Mouse (Mus musculus) embryonic facial prominence, embryonic 10.5 days (tissue): ENCODE results near the gene Ogfod2. TPM values are rescaled to one million over a fixed set of nuclear protein-coding genes. Genes with fewer than 3 reads are reported as not detected.

ENCODE experiments used
- DNase-seq: peaks from one replicate; pipeline ENCODE4 v3.0.0-alpha.2; 2017; ENCODE audit warnings: low spot score
- H3K27ac ChIP-seq: fragments of 300-500 bp; sonication (generic); replicated peaks from 2 replicates; pipeline ENCODE4 v1.5.1; 2016; ENCODE audit warnings: mild to moderate bottlenecking
- H3K27me3 ChIP-seq: fragments of 300-500 bp; sonication (generic); replicated peaks from 2 replicates; pipeline ENCODE4 v1.6.1; 2016; ENCODE audit warnings: low read depth, mild to moderate bottlenecking; ENCODE audit not compliant: poor library complexity, severe bottlenecking
- H3K36me3 ChIP-seq: fragments of 300-500 bp; sonication (generic); replicated peaks from 2 replicates; pipeline ENCODE4 v1.6.1; 2016; ENCODE audit warnings: mild to moderate bottlenecking, moderate library complexity
- H3K4me1 ChIP-seq: fragments of 300-500 bp; sonication (generic); 2 replicates; pipeline ENCODE4 v1.6.1; 2016
- H3K4me3 ChIP-seq: fragments of 300-500 bp; sonication (generic); 2 replicates; pipeline ENCODE4 v1.5.1; 2016; ENCODE audit warnings: mild to moderate bottlenecking, moderate library complexity
- H3K9me3 ChIP-seq: fragments of 300-500 bp; sonication (generic); 2 replicates; pipeline ENCODE4 v1.6.1; 2016; ENCODE audit warnings: mild to moderate bottlenecking
- WGBS: fragments of 180-500 bp; shearing (Covaris S2); methylation state at CpG from one replicate; pipeline ENCODE4 v1.1.7; 2016; 5-methylcytosine and 5-hydroxymethylcytosine counted together
- polyA plus RNA-seq: library from polyadenylated mRNA; unstranded; fragments of >200 nt; fragmentation: Nextera tagmentation; extraction: Ambion mirVana; gene quantifications from 2 replicates; pipeline ENCODE4 v1.2.1, GENCODE M21; 2016

Gene Ogfod2
- polyA plus RNA-seq, 1 experiment from 2014 or later, result 16.3 TPM

DNA sequence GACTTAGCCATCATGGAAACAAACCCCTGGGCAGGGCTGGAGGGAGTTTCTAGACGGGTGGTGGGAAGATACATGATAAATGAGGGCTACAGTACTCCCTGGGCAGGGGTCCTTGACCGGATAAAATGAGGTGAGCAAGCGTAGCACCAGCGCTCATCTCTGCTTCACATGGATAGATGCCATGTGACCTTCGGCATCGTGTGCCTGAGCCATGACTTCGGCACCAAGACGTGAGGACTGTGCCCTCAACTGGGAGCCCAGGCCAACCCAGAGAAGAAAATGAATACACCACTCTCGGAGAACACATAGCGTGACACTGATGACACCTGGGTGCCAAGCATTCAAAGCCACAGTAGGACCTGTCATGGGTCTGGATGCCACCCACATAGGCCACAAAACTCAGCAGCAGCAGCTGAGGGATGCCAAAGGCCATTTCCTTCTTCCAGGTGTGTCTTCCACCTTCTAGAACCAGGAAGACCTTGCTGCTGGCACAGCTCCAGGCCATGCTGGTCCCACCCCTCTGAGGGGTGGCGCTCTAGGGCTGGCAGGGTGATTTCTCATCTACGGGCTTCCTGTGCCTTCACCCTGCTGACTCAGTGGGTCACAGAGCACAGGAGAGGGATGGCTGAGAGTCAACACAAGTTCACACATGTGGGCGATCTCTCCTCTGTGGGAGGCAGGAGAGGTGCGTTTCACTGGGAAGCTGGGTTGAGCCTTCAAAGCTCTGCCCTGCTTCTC is 28.1 kb upstream of the Ogfod2 start:
- Histone ChIP-seq H3K4me3 (no peak overlapping the region), H3K36me3 (no peaks in the 10 kb centered on the region), H3K9me3 (no peaks in the 10 kb centered on the region), H3K4me1 (peaks cover 12% of the 10 kb centered on the region), H3K27ac (no peak overlapping the region), H3K27me3 (no peaks in the 10 kb centered on the region)
- WGBS, result 88% methylated on average over 14 of the region's 14 CpGs
- no peak for DNase-seq

- Histone ChIP-seq H3K4me3 (no peak overlapping the region), H3K9me3 (no peaks in the 10 kb centered on the region), H3K4me1 (0 out of 2 replicates have a peak, but pooled peaks cover 9% of the 10 kb centered on the region), H3K27me3 (no peaks in the 10 kb centered on the region), H3K27ac (no peak overlapping the region), H3K36me3 (no peaks in the 10 kb centered on the region)
- peak; percentile 86 for DNase-seq
- 41% methylated on average over 11 of the region's 11 CpGs for WGBS
These were observed 27.4 kb upstream of the Ogfod2 start for GRCm38 (mm10) chr5:124084588-124085173.

DNA sequence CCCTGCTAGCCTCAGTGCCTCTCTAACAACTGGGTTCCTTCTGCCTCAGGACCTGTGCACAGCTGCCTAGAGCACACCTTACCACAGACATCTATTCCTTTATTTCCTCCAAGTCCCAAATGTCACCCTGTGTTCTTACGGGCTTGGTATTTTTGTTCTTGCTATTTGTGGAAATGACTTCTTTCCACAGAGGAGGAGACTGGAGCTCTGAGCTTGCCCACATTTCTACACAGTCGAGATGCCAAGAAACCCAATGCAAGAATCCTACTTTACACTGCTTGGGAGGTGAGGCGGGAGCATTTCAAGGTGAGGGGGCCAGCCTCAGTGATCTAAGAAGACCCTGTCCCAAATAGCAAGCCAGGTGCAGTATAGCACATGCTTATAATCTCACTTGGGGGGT is 26.6 kb upstream of the Ogfod2 start:
- 75% methylated on average over 3 of the region's 3 CpGs for WGBS
- H3K27ac ChIP-seq, result no peak overlapping the region
- no peaks in the 10 kb centered on the region for H3K9me3 ChIP-seq
- no peak for DNase-seq
- no peak overlapping the region for H3K4me3 ChIP-seq
- 0 out of 2 replicates have a peak, but pooled peaks cover 4% of the 10 kb centered on the region for H3K4me1 ChIP-seq
- H3K27me3 ChIP-seq, result no peaks in the 10 kb centered on the region
- no peaks in the 10 kb centered on the region for H3K36me3 ChIP-seq

DNA sequence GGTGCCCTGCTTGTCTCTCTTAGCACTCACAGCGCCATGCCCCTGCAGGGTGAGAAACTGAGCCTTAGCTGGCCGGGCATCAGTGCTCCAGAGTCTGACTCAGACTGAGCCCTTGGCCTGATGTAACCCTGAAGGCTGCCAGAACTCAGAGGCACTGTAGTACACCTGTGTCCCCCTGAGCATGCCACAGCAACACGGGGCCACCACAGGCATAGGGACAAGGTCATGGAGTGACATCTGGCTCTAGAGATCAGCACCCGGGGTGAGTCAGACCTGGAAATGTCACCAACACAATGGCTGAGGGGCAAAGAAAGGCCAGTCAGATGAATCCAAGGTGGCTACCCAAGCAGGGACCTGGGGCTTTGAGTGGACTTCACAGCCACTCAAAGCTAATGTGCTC is 25.2 kb upstream of the Ogfod2 start:
- 82% methylated on average over 4 of the region's 4 CpGs for WGBS
- DNase-seq, result no peak
- H3K9me3 ChIP-seq, result no peaks in the 10 kb centered on the region
- H3K27ac ChIP-seq, result no peak overlapping the region
- H3K4me1 ChIP-seq, result 0 out of 2 replicates have a peak, but pooled peaks cover 4% of the 10 kb centered on the region
- no peaks in the 10 kb centered on the region for H3K27me3 ChIP-seq
- no peak overlapping the region for H3K4me3 ChIP-seq
- H3K36me3 ChIP-seq, result no peaks in the 10 kb centered on the region

DNA sequence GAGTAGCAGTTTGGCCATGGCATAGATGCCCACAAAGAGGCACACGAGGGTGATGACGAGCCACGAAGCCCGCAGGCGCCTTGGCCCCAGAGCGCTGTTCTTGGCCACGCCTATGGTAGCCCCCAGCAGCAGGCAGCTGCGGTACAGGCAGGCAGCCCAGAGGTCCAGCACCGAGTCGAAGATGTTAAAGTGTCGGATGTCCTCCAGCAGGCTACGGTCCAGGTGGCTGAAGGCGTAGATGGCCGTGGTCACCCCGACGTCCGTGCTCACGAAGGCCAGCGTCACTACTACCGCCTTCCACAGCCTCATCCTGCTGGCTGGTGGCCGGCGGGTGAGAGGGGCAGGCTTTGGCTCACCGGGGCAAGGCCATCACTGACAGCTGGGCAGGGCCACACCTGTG is 22.2 kb upstream of the Ogfod2 start:
- Histone ChIP-seq H3K27me3 (peaks cover 18% of the 10 kb centered on the region), H3K27ac (no peak overlapping the region), H3K4me1 (peaks cover 4% of the 10 kb centered on the region), H3K36me3 (no peaks in the 10 kb centered on the region), H3K9me3 (no peaks in the 10 kb centered on the region), H3K4me3 (no peak overlapping the region)
- no peak for DNase-seq
- 90% methylated on average over 23 of the region's 23 CpGs for WGBS

DNA sequence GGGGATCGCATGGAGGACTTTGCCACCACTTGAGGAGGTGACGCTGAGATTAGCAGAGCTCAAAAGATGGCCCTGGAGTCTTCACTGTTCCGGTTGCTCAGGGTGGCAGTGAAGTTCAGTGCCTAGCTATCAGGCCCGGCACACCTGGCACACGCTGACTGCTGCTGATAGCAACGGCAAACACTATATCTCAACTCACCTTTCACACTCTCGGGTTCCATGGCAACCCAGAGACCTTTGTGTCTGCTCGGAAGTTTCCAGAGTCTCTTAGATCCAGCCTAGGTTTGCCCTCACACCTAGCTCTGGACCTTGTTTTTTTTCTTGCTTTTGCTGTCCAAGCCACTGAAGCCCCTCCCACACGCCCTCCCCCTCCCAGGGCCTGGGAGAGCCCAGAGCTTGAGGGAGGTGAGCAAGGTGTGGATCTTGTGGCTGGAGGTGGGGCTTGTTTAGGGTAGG is 20.1 kb upstream of the Ogfod2 start:
- H3K4me3 ChIP-seq, result no peak overlapping the region
- H3K4me1 ChIP-seq, result peaks cover 16% of the 10 kb centered on the region
- 67% methylated on average over 9 of the region's 9 CpGs for WGBS
- no peaks in the 10 kb centered on the region for H3K36me3 ChIP-seq
- H3K9me3 ChIP-seq, result no peaks in the 10 kb centered on the region
- DNase-seq, result no peak
- peaks cover 30% of the 10 kb centered on the region for H3K27me3 ChIP-seq
- no peak overlapping the region for H3K27ac ChIP-seq

DNA sequence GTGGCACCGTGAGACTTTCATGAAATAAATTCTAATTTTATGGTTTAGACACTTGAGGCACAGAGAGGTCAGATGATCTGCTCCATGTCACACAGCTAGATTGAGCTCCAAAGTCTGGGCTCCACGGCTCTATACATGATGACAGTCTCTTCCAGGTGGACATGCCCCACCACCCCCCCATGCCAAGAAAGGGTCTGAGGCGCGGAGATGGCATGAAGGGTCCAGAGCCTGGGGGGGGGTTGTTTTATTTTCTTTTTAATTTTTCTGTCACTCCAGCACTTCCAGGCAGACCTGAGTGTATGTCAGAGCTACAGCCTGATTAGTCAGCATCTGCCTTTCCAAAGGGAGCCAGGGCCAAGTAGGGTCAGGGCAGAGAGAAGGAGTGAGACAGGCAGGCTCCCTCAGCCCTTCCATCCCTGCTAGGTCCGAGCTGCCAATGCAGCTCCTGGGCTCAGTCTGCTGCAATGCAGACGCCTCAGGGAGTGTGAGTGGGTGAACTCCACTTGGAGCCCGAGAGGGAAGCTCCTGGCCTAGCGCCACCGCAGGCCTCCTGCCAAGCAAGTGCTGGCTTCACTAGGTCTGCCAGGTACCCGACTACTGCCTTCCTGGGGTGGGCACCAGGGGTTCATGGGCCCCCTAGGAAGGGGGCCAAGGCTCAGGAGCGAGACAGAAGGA is 18.8 kb upstream of the Ogfod2 start:
- Histone ChIP-seq H3K9me3 (no peaks in the 10 kb centered on the region), H3K4me3 (no peak overlapping the region), H3K4me1 (peaks cover 16% of the 10 kb centered on the region), H3K36me3 (no peaks in the 10 kb centered on the region), H3K27ac (no peak overlapping the region; the same call in 1 of the 2 replicates), H3K27me3 (peaks cover 30% of the 10 kb centered on the region)
- WGBS, result 79% methylated on average over 11 of the region's 11 CpGs
- DNase-seq, result no peak

GRCm38 (mm10) chr5:124093852-124094604 is 18.1 kb upstream of the Ogfod2 start:
- no peaks in the 10 kb centered on the region for H3K36me3 ChIP-seq
- H3K9me3 ChIP-seq, result no peaks in the 10 kb centered on the region
- WGBS, result 81% methylated on average over 12 of the region's 12 CpGs
- no peak for DNase-seq
- no peak overlapping the region for H3K27ac ChIP-seq
- peaks cover 16% of the 10 kb centered on the region for H3K4me1 ChIP-seq
- H3K4me3 ChIP-seq, result no peak overlapping the region
- peaks cover 30% of the 10 kb centered on the region for H3K27me3 ChIP-seq

DNA sequence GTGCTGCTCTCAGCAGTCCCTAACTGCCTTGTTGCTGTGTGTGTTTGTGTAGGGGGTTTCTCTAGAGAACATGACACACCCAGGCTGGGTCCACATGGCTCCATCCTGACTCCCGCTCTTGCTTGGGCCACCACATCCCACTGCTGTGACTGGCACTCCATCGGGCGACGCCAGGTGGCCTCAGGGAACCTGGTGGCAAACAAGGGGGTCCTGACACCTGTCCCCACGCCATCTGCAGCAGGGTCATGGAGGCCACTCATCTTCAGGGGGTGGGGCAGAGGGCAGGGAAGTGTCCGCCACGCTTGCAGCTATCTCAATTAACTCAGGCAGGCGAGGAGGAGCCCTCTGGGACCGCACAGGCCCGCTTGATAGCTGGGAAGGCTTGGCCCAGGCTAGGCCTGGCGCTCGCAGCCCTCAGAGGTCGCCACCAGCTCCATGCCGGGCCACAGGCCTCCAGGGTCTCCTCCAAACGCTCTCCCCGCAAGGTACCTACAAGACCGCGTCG is 17.0 kb upstream of the Ogfod2 start:
- 10% methylated on average over 19 of the region's 19 CpGs for WGBS
- Histone ChIP-seq H3K4me3 (peak overlapping the region; percentile 59), H3K9me3 (0 out of 2 replicates have a peak, but pooled peaks cover 3% of the 10 kb centered on the region), H3K4me1 (peaks cover 16% of the 10 kb centered on the region), H3K36me3 (no peaks in the 10 kb centered on the region), H3K27me3 (peaks cover 30% of the 10 kb centered on the region), H3K27ac (no peak overlapping the region)
- peak; percentile 30 for DNase-seq

DNA sequence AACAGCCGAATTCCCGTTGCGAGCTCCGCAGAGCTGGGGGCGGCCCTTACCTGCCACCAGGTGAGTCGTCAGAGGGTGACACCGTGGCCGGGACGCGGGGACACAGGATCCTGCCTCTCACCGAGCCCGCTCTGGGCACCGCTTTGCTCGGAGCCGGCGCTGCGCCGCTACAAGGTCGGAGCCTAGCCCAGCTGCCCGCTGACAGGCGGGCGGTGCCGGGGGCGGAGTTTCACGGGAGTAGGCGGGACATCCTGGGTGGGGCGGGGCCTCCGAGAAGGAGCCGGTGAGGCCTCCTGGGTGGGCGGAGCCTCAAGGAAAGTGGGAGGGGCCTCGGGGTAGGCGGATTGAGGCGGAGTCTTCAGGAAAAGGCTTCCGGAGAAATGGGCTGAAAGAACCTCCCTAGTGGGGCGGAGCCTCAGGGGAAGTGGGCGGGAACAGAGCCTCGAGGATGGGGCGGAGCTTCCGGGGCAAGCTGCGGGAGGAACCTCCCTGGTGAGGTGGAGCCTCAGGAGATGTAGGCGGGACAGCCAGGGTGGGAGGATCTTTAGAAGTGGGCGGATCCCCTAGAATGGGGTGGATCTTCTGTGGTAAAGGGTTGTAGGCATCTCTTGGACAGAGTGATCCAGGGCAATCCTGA is 16.4 kb upstream of the Ogfod2 start, which contains the start of gene Abcb9:
TSS of gene Abcb9 (minus strand) at position 203 of the 637 bp plus-strand sequence.
- H3K36me3 ChIP-seq, result no peaks in the 10 kb centered on the region
- H3K27ac ChIP-seq, result no peak within 1 kb of the TSS
- DNase-seq, result peak; percentile 91
- WGBS, result 2% methylated on average over 42 of the region's 42 CpGs
- H3K27me3 ChIP-seq, result peaks cover 30% of the 10 kb centered on the region
- peak within 1 kb of the TSS; percentile 59 for H3K4me3 ChIP-seq
- H3K4me1 ChIP-seq, result peaks cover 16% of the 10 kb centered on the region
- H3K9me3 ChIP-seq, result 0 out of 2 replicates have a peak, but pooled peaks cover 3% of the 10 kb centered on the region

GRCm38 (mm10) chr5:124098923-124099322 is 13.2 kb upstream of the Ogfod2 start:
- Histone ChIP-seq H3K27me3 (peaks cover 22% of the 10 kb centered on the region), H3K36me3 (no peaks in the 10 kb centered on the region), H3K4me1 (peaks cover 16% of the 10 kb centered on the region), H3K4me3 (no peak overlapping the region), H3K27ac (no peak overlapping the region), H3K9me3 (0 out of 2 replicates have a peak, but pooled peaks cover 3% of the 10 kb centered on the region)
- DNase-seq, result no peak
- WGBS, result 87% methylated on average over 2 of the region's 2 CpGs
